8 mouse cellular contexts compared by ENCODE assay signal in the genomic region with DNA sequence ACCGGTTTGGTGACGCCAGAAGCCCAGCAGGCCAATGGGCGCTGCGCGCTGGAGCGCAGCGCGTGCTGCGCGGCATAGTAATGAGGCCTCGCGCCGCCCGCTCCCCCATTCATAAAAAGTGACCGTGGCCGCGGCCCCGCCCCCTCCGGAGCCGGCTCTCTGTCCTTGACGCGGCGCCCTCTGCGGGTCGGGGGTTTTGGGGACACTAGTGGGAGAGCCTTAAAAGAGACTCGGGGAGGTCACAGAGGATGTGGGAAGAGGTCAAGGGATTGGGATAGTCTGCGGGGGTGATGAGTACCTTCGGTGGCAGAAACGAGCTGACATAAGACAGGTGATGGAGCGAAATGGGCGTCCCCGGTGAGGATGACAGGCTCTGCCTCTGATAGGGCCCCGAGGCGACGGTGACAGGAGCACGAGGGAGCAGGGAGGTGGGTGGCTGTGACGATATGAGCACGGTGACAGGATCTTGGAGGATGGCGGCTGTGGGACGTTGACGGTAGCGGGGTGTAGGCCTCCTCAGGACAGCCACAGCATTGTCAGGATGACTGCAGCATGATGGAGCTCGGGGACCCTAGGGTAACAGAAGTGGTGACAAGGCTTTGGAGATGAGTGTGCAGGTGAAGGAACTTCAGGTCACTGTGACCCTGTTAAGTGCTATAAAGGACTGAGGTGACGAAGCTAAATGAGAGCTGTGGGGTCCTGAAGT. TPM values are rescaled to one million over a fixed set of nuclear protein-coding genes. Genes with fewer than 3 reads are reported as not detected.
A peak's percentile ranks its signal among the peaks of the same experiment; 100 is the strongest.
DNase-seq lines count a peak whose midpoint lies in the region; ATAC-seq lines count a peak whose summit lies in the region.

No protein-coding gene starts in this region.

- ATAC-seq in hindbrain, embryonic 13.5 days (ENCODE audit: low FRiP score) = peak; percentile 79

- peaks cover 62% of the 10 kb centered on the region for H3K27me3 ChIP-seq in hindbrain, embryonic 13.5 days

- H3K9me3 ChIP-seq in hindbrain, embryonic 13.5 days = no peaks in the 10 kb centered on the region

- 2% methylated on average over 44 of the region's 44 CpGs for WGBS in hindbrain, embryonic 13.5 days

- peak overlapping the region; percentile 95 for H3K4me2 ChIP-seq in hindbrain, embryonic 13.5 days

- DNase-seq in Muller cell, postnatal 12 days (ENCODE audit: inconsistent ontology term) = peak; percentile 95
- peak; percentile 92 to 94 for DNase-seq in cerebellum, postnatal 14 days
- DNase-seq in frontal cortex, postnatal 25 days (ENCODE audit: low spot score in 2 of 2) = peak; percentile 67 to 74
- DNase-seq in layer of hippocampus, postnatal 25 days (ENCODE audit: extremely low spot score in 1 of 2, low spot score in 1 of 2) = peak; percentile 63 to 73
- DNase-seq in lung, postnatal 14 days = peak; percentile 82
- peak; percentile 90 for DNase-seq in retina, postnatal 1 day
- DNase-seq in urinary bladder, adult 2 months (ENCODE audit: low spot score) = peak; percentile 69

- H3K4me1 ChIP-seq in hindbrain, embryonic 13.5 days (replicated peaks) = peaks cover 23% of the 10 kb centered on the region

- peak overlapping the region; percentile 66 for H3K4me3 ChIP-seq in hindbrain, embryonic 13.5 days

- peak overlapping the region; percentile 81 for H3K9ac ChIP-seq in hindbrain, embryonic 13.5 days

- no peaks in the 10 kb centered on the region for H3K36me3 ChIP-seq in hindbrain, embryonic 13.5 days

- no peak overlapping the region for H3K27ac ChIP-seq in hindbrain, embryonic 13.5 days

RNA-seq across cellular contexts. Expression of gene Gpr3, which starts 0.4 kb away (rescaled TPM):
- polyA plus RNA-seq in hindbrain, embryonic 13.5 days (2015; fragmentation: Nextera tagmentation; extraction: Ambion mirVana) = 0.52 and 1.4 TPM in 2 replicates
- total RNA-seq in layer of hippocampus, postnatal 25 days (2021) = 1 to 10 TPM; 5.3 to 8.2 TPM
- 0.15 and 0.36 TPM in 2 replicates for polyA plus RNA-seq in urinary bladder, adult 2 months (2012; rRNA removed)

RNA-seq across cellular contexts. Expression of gene Cd164l2, which starts 0.8 kb away (rescaled TPM):
- polyA plus RNA-seq in hindbrain, embryonic 13.5 days (2015; fragmentation: Nextera tagmentation; extraction: Ambion mirVana) = 0.78 and 2.5 TPM in 2 replicates
- 1 to 10 TPM; 2.8 to 5.6 TPM for total RNA-seq in layer of hippocampus, postnatal 25 days (2021)
- polyA plus RNA-seq in urinary bladder, adult 2 months (2012; rRNA removed) = 1.5 and 2.1 TPM in 2 replicates

RNA-seq across cellular contexts. Expression of gene Map3k6, which starts 27.9 kb away (rescaled TPM):
- 1.9 and 2.0 TPM in 2 replicates for polyA plus RNA-seq in hindbrain, embryonic 13.5 days (2015; fragmentation: Nextera tagmentation; extraction: Ambion mirVana)
- total RNA-seq in layer of hippocampus, postnatal 25 days (2021) = 1 to 10 TPM; 3.0 to 6.0 TPM
- 23.8 and 24.2 TPM in 2 replicates for polyA plus RNA-seq in urinary bladder, adult 2 months (2012; rRNA removed)

RNA-seq across cellular contexts. Expression of gene Sytl1, which starts 50.2 kb away (rescaled TPM):
- polyA plus RNA-seq in hindbrain, embryonic 13.5 days (2015; fragmentation: Nextera tagmentation; extraction: Ambion mirVana) = 0.41 and 0.69 TPM in 2 replicates
- under 1 TPM; 0.37 to 0.54 TPM for total RNA-seq in layer of hippocampus, postnatal 25 days (2021)
- polyA plus RNA-seq in urinary bladder, adult 2 months (2012; rRNA removed) = 67.1 and 79.6 TPM in 2 replicates
